Mouse (Mus musculus) myocyte (in vitro differentiated cells): ENCODE results near the gene Slc22a15. TPM values are rescaled to one million over a fixed set of nuclear protein-coding genes. Genes with fewer than 3 reads are reported as not detected.

Experiments used
- H3K27me3 ChIP-seq: one replicate; pipeline ENCODE4 v1.6.1; 2011; ENCODE audit not compliant: control insufficient read depth, insufficient read depth, insufficient read length
- H3K36me3 ChIP-seq: one replicate; pipeline ENCODE4 v1.6.1; 2011; ENCODE audit not compliant: control insufficient read depth, insufficient read depth
- H3K4me2 ChIP-seq: one replicate; pipeline ENCODE4 v1.6.1; 2011; ENCODE audit warnings: low read depth, control low read depth
- H3K4me3 ChIP-seq: one replicate; pipeline ENCODE4 v1.5.1; 2011; ENCODE audit warnings: mild to moderate bottlenecking, control low read depth, moderate library complexity
- H3K79me2 ChIP-seq: one replicate; pipeline ENCODE4 v1.6.1; 2011; ENCODE audit not compliant: control insufficient read depth, insufficient read depth
- H3ac ChIP-seq: one replicate; pipeline ENCODE4 v1.6.1; 2011; ENCODE audit not compliant: control insufficient read depth, insufficient read length
- CEBPB ChIP-seq: IDR thresholded peaks from 2 replicates; pipeline ENCODE4 v1.6.1; 2011; ENCODE audit warnings: mild to moderate bottlenecking, moderate library complexity; ENCODE audit not compliant: poor library complexity, insufficient read depth, severe bottlenecking
- E2F4 ChIP-seq: IDR thresholded peaks from one replicate; pipeline ENCODE4 v1.6.1; 2011; ENCODE audit warnings: mild to moderate bottlenecking, control low read depth, moderate library complexity; ENCODE audit not compliant: insufficient read depth
- MAX ChIP-seq: IDR thresholded peaks from one replicate; pipeline ENCODE4 v1.6.1; 2011; ENCODE audit warnings: low read depth, mild to moderate bottlenecking, control low read depth
- MYOD1 ChIP-seq, 3 experiments: IDR thresholded peaks; one replicate each; pipeline ENCODE4 v1.6.1; 2011; ENCODE audit warnings: control low read depth in 2 of 3, low read depth in 2 of 3, mild to moderate bottlenecking in 2 of 3, moderate library complexity in 1 of 3; ENCODE audit not compliant: insufficient read length in 2 of 3, control insufficient read depth in 1 of 3
- MYOG ChIP-seq, 3 experiments: IDR thresholded peaks; one replicate each; pipeline ENCODE4 v1.6.1; 2011; ENCODE audit warnings: control low read depth in 2 of 3, low read depth in 2 of 3, mild to moderate bottlenecking in 2 of 3; ENCODE audit not compliant: insufficient read length in 2 of 3, control insufficient read depth in 1 of 3, insufficient read depth in 1 of 3
- POLR2A ChIP-seq: IDR thresholded peaks from one replicate; pipeline ENCODE4 v1.6.1; 2011; ENCODE audit warnings: low read depth, mild to moderate bottlenecking, control low read depth, moderate library complexity; ENCODE audit not compliant: insufficient read length
- POLR2AphosphoS2 ChIP-seq: IDR thresholded peaks from one replicate; pipeline ENCODE4 v1.6.1; 2011; ENCODE audit warnings: low read depth, control low read depth; ENCODE audit not compliant: insufficient read length
- REST ChIP-seq: IDR thresholded peaks from one replicate; pipeline ENCODE4 v1.6.1; 2011; ENCODE audit warnings: mild to moderate bottlenecking, control low read depth, moderate library complexity; ENCODE audit not compliant: insufficient read depth, insufficient read length
- SRF ChIP-seq: IDR thresholded peaks from one replicate; pipeline ENCODE4 v1.6.1; 2011; ENCODE audit warnings: low read depth; ENCODE audit not compliant: control insufficient read depth, insufficient read length
- TCF12 ChIP-seq: IDR thresholded peaks from one replicate; pipeline ENCODE4 v1.6.1; 2011; ENCODE audit warnings: mild to moderate bottlenecking, control low read depth; ENCODE audit not compliant: poor library complexity, insufficient read depth, severe bottlenecking
- TCF3 ChIP-seq: IDR thresholded peaks from one replicate; pipeline ENCODE4 v1.6.1; 2011; ENCODE audit warnings: low read depth, control low read depth; ENCODE audit not compliant: insufficient read length
- USF1 ChIP-seq: IDR thresholded peaks from one replicate; pipeline ENCODE4 v1.6.1; 2011; ENCODE audit warnings: low read depth, mild to moderate bottlenecking, control low read depth, moderate library complexity
- polyA plus RNA-seq: library from polyadenylated mRNA; unstranded; fragments of >200 nt; fragmentation: generic; extraction: Trizol; gene quantifications from one replicate; pipeline ENCODE4 v1.2.1, GENCODE M21; 2012; ENCODE audit warnings: missing spikeins

Slc22a15 gene
- polyA plus RNA-seq, 1 experiment: 6.2 TPM

GRCm38 (mm10) chr3:101933820-101934219 lies 9.6 kb upstream of the Slc22a15 start:
- Histone ChIP-seq H3K4me3 (no peak overlapping the region), H3ac (no peak overlapping the region), H3K36me3 (no peaks in the 10 kb centered on the region), H3K4me2 (no peak overlapping the region), H3K27me3 (no peaks in the 10 kb centered on the region), H3K79me2 (no peaks in the 10 kb centered on the region)
- TF ChIP-seq TCF3: no peak
- no peak for TF ChIP-seq SRF
- TF ChIP-seq REST: no peak
- TF ChIP-seq MYOD1 (IDR thresholded peaks at IDR 0.05; ENCODE audit: control insufficient read depth in 1 of 3, insufficient read length in 2 of 3, low read depth in 2 of 3): no peak

- TF ChIP-seq POLR2AphosphoS2 (no peak), REST (no peak), SRF (no peak), POLR2A (no peak)
- H3K4me3 ChIP-seq: no peak overlapping the region
- H3K36me3 ChIP-seq: no peaks in the 10 kb centered on the region
- H3ac ChIP-seq: no peak overlapping the region
- H3K79me2 ChIP-seq: no peaks in the 10 kb centered on the region
- no peak overlapping the region for H3K4me2 ChIP-seq
- H3K27me3 ChIP-seq: no peaks in the 10 kb centered on the region
These were observed 5.0 kb upstream of the Slc22a15 start for GRCm38 (mm10) chr3:101929105-101929876.

- TF ChIP-seq E2F4 (no peak), MYOG (IDR thresholded peaks at IDR 0.05; ENCODE audit: control insufficient read depth in 1 of 3, insufficient read depth in 1 of 3, insufficient read length in 2 of 3, low read depth in 2 of 3) (no peak), POLR2A (no peak), MAX (no peak), USF1 (no peak), REST (no peak), CEBPB (no peak)
- Histone ChIP-seq H3K4me3 (no peak overlapping the region), H3K27me3 (no peaks in the 10 kb centered on the region)
These were observed 2.4 kb upstream of the Slc22a15 start for GRCm38 (mm10) chr3:101926636-101927035.

GRCm38 (mm10) chr3:101925663-101926062 lies 1.4 kb upstream of the Slc22a15 start:
- Histone ChIP-seq H3K27me3 (no peaks in the 10 kb centered on the region), H3ac (no peak overlapping the region), H3K36me3 (no peaks in the 10 kb centered on the region), H3K4me3 (no peak overlapping the region), H3K79me2 (no peaks in the 10 kb centered on the region), H3K4me2 (no peak overlapping the region)
- TF ChIP-seq CEBPB (no peak), USF1 (no peak), REST (no peak), TCF3 (no peak), SRF (no peak), MAX (no peak)

More at GRCm38 (mm10) chr3:101926636-101927035, 2.4 kb upstream of the Slc22a15 start:
- Histone ChIP-seq H3K4me2 (no peak overlapping the region), H3K79me2 (no peaks in the 10 kb centered on the region), H3ac (no peak overlapping the region), H3K36me3 (no peaks in the 10 kb centered on the region)

GRCm38 (mm10) chr3:101922366-101922765 lies 1.9 kb downstream of the Slc22a15 start:
- Histone ChIP-seq H3K79me2 (no peaks in the 10 kb centered on the region), H3K36me3 (no peaks in the 10 kb centered on the region), H3ac (no peak overlapping the region), H3K4me3 (no peak overlapping the region), H3K27me3 (no peaks in the 10 kb centered on the region), H3K4me2 (no peak overlapping the region)
- TF ChIP-seq MYOG (IDR thresholded peaks at IDR 0.05; ENCODE audit: control insufficient read depth in 1 of 3, insufficient read depth in 1 of 3, insufficient read length in 2 of 3, low read depth in 2 of 3) (no peak), TCF3 (no peak), USF1 (no peak), E2F4 (no peak), POLR2A (no peak), TCF12 (no peak), SRF (no peak), CEBPB (no peak), MAX (no peak), MYOD1 (IDR thresholded peaks at IDR 0.05; ENCODE audit: control insufficient read depth in 1 of 3, insufficient read length in 2 of 3, low read depth in 2 of 3) (no peak), POLR2AphosphoS2 (no peak), REST (no peak)

- TF ChIP-seq REST: no peak
- Histone ChIP-seq H3K36me3 (no peaks in the 10 kb centered on the region), H3K4me3 (no peak overlapping the region), H3K27me3 (no peaks in the 10 kb centered on the region), H3K79me2 (no peaks in the 10 kb centered on the region), H3K4me2 (no peak overlapping the region), H3ac (no peak overlapping the region)
These were observed 5.7 kb downstream of the Slc22a15 start for GRCm38 (mm10) chr3:101918526-101918925.
